Mouse (Mus musculus) hindbrain, embryonic 15.5 days (tissue): ENCODE results near the gene Rnaset2b. TPM values are rescaled to one million over a fixed set of nuclear protein-coding genes. Genes with fewer than 3 reads are reported as not detected.
"Not testable (repeated sequence)": the region's sequence is repeated elsewhere in the genome, so short reads cannot be mapped to it uniquely, and the experiment has no call there.

ENCODE experiments used
- ATAC-seq: fragments of 200-750 bp; cut with Nextera tagmentation; 2 replicates; pipeline ENCODE4 v1.8.0; 2017; ENCODE audit warnings: low read depth, moderate number of reproducible peaks, moderate TSS enrichment; ENCODE audit not compliant: low FRiP score
- H3K27ac ChIP-seq: fragments of 300-500 bp; sonication (generic); replicated peaks from 2 replicates; pipeline ENCODE4 v1.5.1; 2015; ENCODE audit warnings: mild to moderate bottlenecking, inconsistent platforms
- H3K27me3 ChIP-seq: fragments of 300-500 bp; sonication (generic); 2 replicates; pipeline ENCODE4 v1.6.1; 2015; ENCODE audit warnings: control low read depth, inconsistent platforms
- H3K36me3 ChIP-seq: fragments of 300-500 bp; sonication (generic); 2 replicates; pipeline ENCODE4 v1.6.1; 2015; ENCODE audit warnings: control low read depth, inconsistent platforms
- H3K4me1 ChIP-seq: fragments of 300-500 bp; sonication (generic); replicated peaks from 2 replicates; pipeline ENCODE4 v1.6.1; 2015; ENCODE audit warnings: control low read depth, inconsistent platforms
- H3K4me2 ChIP-seq: fragments of 300-500 bp; sonication (generic); 2 replicates; pipeline ENCODE4 v1.6.1; 2015; ENCODE audit warnings: moderate library complexity, mild to moderate bottlenecking, inconsistent platforms
- H3K4me3 ChIP-seq: fragments of 300-500 bp; sonication (generic); 2 replicates; pipeline ENCODE4 v1.5.1; 2015; ENCODE audit warnings: mild to moderate bottlenecking, inconsistent platforms
- H3K9ac ChIP-seq: fragments of 300-500 bp; sonication (generic); 2 replicates; pipeline ENCODE4 v1.6.1; 2015; ENCODE audit warnings: inconsistent platforms
- H3K9me3 ChIP-seq: fragments of 300-500 bp; sonication (generic); 2 replicates; pipeline ENCODE4 v1.6.1; 2016; ENCODE audit warnings: control low read depth, inconsistent platforms
- WGBS: fragments of 180-500 bp; shearing (Covaris S2); methylation state at CpG from one replicate; pipeline ENCODE4 v1.1.7; 2015; 5-methylcytosine and 5-hydroxymethylcytosine counted together
- polyA plus RNA-seq: library from polyadenylated mRNA; unstranded; fragments of >200 nt; fragmentation: Nextera tagmentation; extraction: Ambion mirVana; gene quantifications from 2 replicates; pipeline ENCODE4 v1.2.1, GENCODE M21; 2015

The Rnaset2b gene
- polyA plus RNA-seq, 1 experiment from 2014 or later, result 116 TPM

- not testable (repeated sequence) for H3K27me3 ChIP-seq, H3K4me1 ChIP-seq, H3K9ac ChIP-seq, H3K36me3 ChIP-seq, H3K4me3 ChIP-seq, H3K4me2 ChIP-seq, H3K27ac ChIP-seq, H3K9me3 ChIP-seq
- WGBS, result 56% methylated on average over 3 of the region's 17 CpGs
- peak; percentile 67 for ATAC-seq
These were observed 63.0 kb downstream of the Rnaset2b start for GRCm38 (mm10) chr17:7033192-7034166.

Other genes starting within 250 kb of the Rnaset2b start
- gene Ezr, start 187.8 kb upstream of the Rnaset2b start, polyA plus RNA-seq, result 55.2 and 65.7 TPM in 2 replicates
- gene Rsph3b, start 22.0 kb upstream of the Rnaset2b start, polyA plus RNA-seq, result 56.3 and 57.6 TPM in 2 replicates
- gene Tagap1, start 9.5 kb upstream of the Rnaset2b start, polyA plus RNA-seq, result 50.6 and 53.7 TPM in 2 replicates
- 0.19 and 0.38 TPM in 2 replicates for gene Gm49721, start 8.3 kb downstream of the Rnaset2b start, polyA plus RNA-seq
- 0.30 TPM in 1 of 2 replicates, not detected in the other for gene Gm1604a, start 54.9 kb downstream of the Rnaset2b start, polyA plus RNA-seq
- 21.9 and 22.5 TPM in 2 replicates for gene Rps6ka2, start 199.5 kb downstream of the Rnaset2b start, polyA plus RNA-seq